Mouse (Mus musculus): ENCODE measurements around the gene Brca1.
"Not testable (repeated sequence)": the region's sequence is repeated elsewhere in the genome, so short reads cannot be mapped to it uniquely, and the experiment has no call there.

- TF ChIP-seq POLR2A (IDR thresholded peaks at IDR 0.05; ENCODE audit: insufficient read length, low read depth); SRF (IDR thresholded peaks at IDR 0.05; ENCODE audit: control insufficient read depth, insufficient read length, low read depth); USF1 (IDR thresholded peaks at IDR 0.05; ENCODE audit: low read depth); POLR2AphosphoS2 (IDR thresholded peaks at IDR 0.05; ENCODE audit: insufficient read length, low read depth); E2F4 (IDR thresholded peaks at IDR 0.05; ENCODE audit: insufficient read depth); TCF12 (IDR thresholded peaks at IDR 0.05; ENCODE audit: insufficient read depth, poor library complexity, severe bottlenecking); CEBPB (IDR thresholded peaks at IDR 0.05; ENCODE audit: insufficient read depth, poor library complexity, severe bottlenecking): not testable (repeated sequence)
These were observed 78.1 kb downstream of the Brca1 start for GRCm38 (mm10) chr11:101473686-101474085.

Data from myocyte (in vitro differentiated cells).